Mouse (Mus musculus) layer of hippocampus, adult 2 months (tissue): ENCODE measurements around the gene Akt1. TPM values are rescaled to one million over a fixed set of nuclear protein-coding genes. Genes with fewer than 3 reads are reported as not detected.

Experiments used
- DNase-seq, 2 experiments: peaks; one replicate each; pipeline ENCODE4 v3.0.0; 2022; ENCODE audit warnings: low spot score in 2 of 2
- H3K27ac ChIP-seq: fragments of 200-600 bp; 2 replicates; pipeline ENCODE4 v1.8.1; 2022
- H3K4me3 ChIP-seq: fragments of 200-600 bp; 2 replicates; pipeline ENCODE4 v1.8.1; 2022; ENCODE audit warnings: mild to moderate bottlenecking
- CTCF ChIP-seq: fragments of 200-600 bp; conservative IDR thresholded peaks from 2 replicates; pipeline ENCODE4 v1.8.1; 2022; ENCODE audit warnings: antibody characterized with exemption, mild to moderate bottlenecking, moderate library complexity
- total RNA-seq, 2 experiments: library from RNA; stranded (reverse); gene quantifications; 2 replicates each; pipeline ENCODE4 v1.2.3; 2021

Gene Akt1
- total RNA-seq, 2 experiments from 2014 or later: 152 to 160 TPM

GRCm38 (mm10) chr12:112627097-112627881 lies 47.4 kb downstream of the Akt1 start:
- no peak overlapping the region for H3K4me3 ChIP-seq
- no peak overlapping the region for H3K27ac ChIP-seq
- TF ChIP-seq CTCF: peak; percentile 74
- DNase-seq: no peak

DNA sequence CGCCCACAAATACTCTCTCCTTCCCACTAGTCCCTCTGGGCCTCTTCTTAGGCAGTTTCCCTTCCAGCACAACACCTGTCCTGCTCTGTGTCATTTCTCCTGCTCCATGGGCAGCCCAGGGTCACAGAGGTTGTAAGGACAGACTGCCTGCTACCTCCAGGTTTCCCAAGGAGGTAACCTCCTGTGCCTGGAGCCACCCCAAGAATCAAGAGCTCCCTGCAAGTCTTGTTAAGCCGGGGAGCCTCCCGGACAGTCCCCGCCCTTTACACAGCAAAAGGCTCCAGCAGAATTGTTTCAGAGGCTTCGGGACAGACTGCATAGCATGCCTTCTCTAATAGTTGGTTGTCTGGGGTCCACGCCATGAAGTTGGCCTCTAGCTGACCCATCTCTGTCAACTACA lies 48.2 kb downstream of the Akt1 start:
- H3K4me3 ChIP-seq: no peak overlapping the region
- TF ChIP-seq CTCF: no peak
- H3K27ac ChIP-seq: no peak overlapping the region
- no peak for DNase-seq

- no peak for DNase-seq
- TF ChIP-seq CTCF: no peak
- no peak overlapping the region for H3K27ac ChIP-seq
- no peak overlapping the region for H3K4me3 ChIP-seq
These were observed 49.0 kb downstream of the Akt1 start for GRCm38 (mm10) chr12:112625700-112626099.

DNA sequence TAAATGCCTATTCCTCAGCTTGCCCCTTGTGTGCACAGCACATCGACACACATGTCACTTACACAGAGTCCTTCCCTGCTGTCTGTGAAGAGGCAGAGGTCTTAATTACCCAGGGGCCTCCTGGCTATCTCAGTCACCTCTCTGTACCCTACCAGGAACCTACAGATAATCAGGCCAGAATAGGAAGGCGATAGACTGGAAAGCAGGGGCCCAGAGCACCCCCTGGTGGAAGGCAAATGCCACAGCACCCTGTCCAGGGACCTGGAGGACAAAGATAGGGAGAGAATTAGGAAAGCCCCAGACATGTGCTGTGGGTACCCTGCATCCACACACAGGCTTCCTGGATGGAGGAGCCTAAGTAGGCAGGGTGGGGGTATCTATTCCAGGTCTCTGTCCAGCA lies 50.9 kb downstream of the Akt1 start:
- peak; percentile 48 to 74 for DNase-seq
- H3K4me3 ChIP-seq: no peak overlapping the region
- peak overlapping the region; percentile 36; the same call in 1 of the 2 replicates for H3K27ac ChIP-seq
- peak; percentile 98 for TF ChIP-seq CTCF

DNA sequence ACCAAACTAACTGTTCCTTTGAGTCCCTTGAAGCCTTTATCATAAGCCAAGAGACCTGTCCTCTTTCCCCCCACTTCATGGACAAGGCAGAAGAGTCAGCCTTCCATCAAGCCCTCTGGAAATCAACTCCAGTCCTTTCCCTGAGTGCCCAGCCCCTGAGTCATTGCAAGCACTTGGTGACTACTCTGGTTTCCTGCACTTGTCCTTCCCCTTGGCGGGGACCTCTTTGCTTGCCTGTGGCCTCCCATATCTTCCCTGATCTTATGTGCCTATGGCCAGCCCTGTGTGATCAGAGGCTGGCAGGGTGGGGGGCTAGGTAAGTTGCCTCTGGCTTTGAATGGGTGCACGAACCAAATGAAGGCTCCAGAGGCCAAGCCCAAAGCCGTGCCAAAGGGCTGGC lies 52.8 kb downstream of the Akt1 start:
- Histone ChIP-seq H3K4me3 (no peak overlapping the region), H3K27ac (peak overlapping the region; percentile 88; the same call in 1 of the 2 replicates)
- TF ChIP-seq CTCF: no peak
- no peak for DNase-seq

DNA sequence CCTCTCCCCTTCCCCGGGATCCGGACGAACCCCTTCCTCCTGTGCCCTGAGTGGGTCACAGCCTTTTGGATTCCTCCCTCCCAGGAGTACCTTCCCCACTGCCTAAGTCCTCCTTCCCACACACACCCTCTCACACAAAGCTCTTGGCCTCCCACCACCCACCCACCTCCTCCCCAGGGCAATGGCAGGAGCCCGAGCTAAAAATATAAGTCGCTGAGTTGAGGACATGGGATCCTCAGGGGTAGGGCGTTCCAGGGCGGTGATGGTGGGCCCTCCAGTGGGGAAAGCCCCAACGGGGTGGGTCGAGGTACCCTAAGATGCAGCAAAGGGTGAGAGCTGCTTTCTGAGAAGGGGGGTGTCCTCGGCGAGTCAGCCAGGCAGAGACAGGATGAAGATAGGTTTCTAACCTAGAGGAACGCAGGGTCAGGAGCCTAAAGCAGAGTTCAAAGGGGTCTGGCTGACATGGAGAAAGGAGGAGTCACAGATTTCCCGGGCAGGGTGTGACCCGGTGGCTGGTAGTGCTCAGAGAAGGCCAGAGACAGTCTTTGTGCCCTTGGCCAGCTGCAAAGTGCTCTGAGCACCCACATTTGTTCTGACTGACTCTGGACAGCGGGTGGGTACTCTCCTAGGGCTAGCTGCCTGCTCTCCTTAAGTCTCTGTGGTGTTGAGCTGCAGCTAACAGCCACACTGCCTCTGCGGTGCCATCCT lies 54.2 kb downstream of the Akt1 start:
- Histone ChIP-seq H3K4me3 (peak overlapping the region; percentile 64), H3K27ac (peak overlapping the region; percentile 88)
- no peak for DNase-seq
- TF ChIP-seq CTCF: no peak

- H3K4me3 ChIP-seq: peak within 1 kb of the TSS; percentile 64
- no peak for TF ChIP-seq CTCF
- peak within 1 kb of the TSS; percentile 88 for H3K27ac ChIP-seq
- DNase-seq: no peak
These were observed 54.9 kb downstream of the Akt1 start, which contains the start of gene Adssl1 for GRCm38 (mm10) chr12:112619686-112620353. Gene Adssl1, plus strand, starts transcription at chr12:112620045.

GRCm38 (mm10) chr12:112618981-112619685 lies 55.6 kb downstream of the Akt1 start:
- Histone ChIP-seq H3K27ac (peak overlapping the region; percentile 88), H3K4me3 (peak overlapping the region; percentile 64)
- TF ChIP-seq CTCF: no peak
- DNase-seq: no peak

- peak in 1 of 2 experiments; percentile 60 for DNase-seq
- H3K4me3 ChIP-seq: no peak overlapping the region
- peak; percentile 84 for TF ChIP-seq CTCF
- peak overlapping the region; percentile 57; the same call in 1 of the 2 replicates for H3K27ac ChIP-seq
These were observed 56.7 kb downstream of the Akt1 start for GRCm38 (mm10) chr12:112617898-112618380.

DNA sequence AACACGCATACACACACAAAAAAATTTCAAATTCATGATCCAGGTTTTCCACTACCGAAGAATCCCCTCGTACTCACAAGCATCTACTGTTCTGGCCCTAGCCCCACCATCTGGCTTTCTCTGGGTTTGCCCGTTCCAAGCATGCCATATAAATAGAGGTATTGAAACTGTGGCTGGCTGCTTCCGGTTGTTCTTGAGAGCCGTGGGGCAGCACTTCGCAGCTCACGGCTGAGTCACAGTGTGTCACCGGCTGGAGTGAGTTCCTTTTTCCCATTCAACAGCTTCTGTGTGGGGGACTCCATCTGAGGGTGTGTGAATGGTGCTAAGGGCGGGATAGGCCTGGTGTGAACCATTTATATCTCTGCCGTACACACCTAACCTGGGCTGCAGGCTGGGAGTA lies 57.5 kb downstream of the Akt1 start:
- TF ChIP-seq CTCF: no peak
- peak overlapping the region; percentile 57; the same call in 1 of the 2 replicates for H3K27ac ChIP-seq
- H3K4me3 ChIP-seq: no peak overlapping the region
- DNase-seq: peak; percentile 59 to 75

DNA sequence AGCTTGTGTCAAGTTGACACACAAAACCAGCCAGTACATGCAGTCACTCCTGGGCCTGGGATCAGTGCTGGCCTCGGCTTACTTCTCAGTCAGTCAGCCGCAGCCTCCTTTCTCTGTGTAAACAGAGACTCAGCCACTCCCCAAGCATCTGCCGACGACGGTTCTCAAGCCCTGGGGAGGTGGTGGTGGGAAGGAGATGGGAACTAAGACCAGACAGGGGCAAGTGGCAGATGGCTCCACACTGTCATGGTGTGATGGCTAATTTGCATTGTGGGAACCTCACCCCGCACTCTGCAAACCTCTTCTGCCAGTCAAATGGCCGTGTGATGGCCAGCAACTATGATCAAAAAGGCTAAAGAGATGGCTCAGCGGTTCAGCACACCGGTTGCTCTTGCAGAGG lies 58.0 kb downstream of the Akt1 start:
- Histone ChIP-seq H3K27ac (peak overlapping the region; percentile 57; the same call in 1 of the 2 replicates), H3K4me3 (no peak overlapping the region)
- no peak for TF ChIP-seq CTCF
- DNase-seq: no peak

- TF ChIP-seq CTCF: no peak
These were observed 65.7 kb downstream of the Akt1 start for GRCm38 (mm10) chr12:112609031-112609430.

More at GRCm38 (mm10) chr12:112609031-112609430, 65.7 kb downstream of the Akt1 start:
- H3K4me3 ChIP-seq: no peak overlapping the region
- no peak overlapping the region for H3K27ac ChIP-seq
- DNase-seq: no peak
